Mouse (Mus musculus) lung, adult 10 weeks (tissue): ENCODE measurements around the gene 1700020N15Rik. TPM values are rescaled to one million over a fixed set of nuclear protein-coding genes. Genes with fewer than 3 reads are reported as not detected.

Source experiments
- polyA plus RNA-seq: library from polyadenylated mRNA; stranded (reverse); fragments of 350-450 nt; fragmentation: Illumina TruSeq; extraction: RNeasy Lipid Tissue Mini Kit (QIAGEN cat#74804); gene quantifications from one replicate; pipeline ENCODE4 v1.2.3, GENCODE M21; 2014; ENCODE audit warnings: low read depth, low replicate concordance; ENCODE audit not compliant: insufficient read depth

Gene 1700020N15Rik
- polyA plus RNA-seq: not detected

DNA sequence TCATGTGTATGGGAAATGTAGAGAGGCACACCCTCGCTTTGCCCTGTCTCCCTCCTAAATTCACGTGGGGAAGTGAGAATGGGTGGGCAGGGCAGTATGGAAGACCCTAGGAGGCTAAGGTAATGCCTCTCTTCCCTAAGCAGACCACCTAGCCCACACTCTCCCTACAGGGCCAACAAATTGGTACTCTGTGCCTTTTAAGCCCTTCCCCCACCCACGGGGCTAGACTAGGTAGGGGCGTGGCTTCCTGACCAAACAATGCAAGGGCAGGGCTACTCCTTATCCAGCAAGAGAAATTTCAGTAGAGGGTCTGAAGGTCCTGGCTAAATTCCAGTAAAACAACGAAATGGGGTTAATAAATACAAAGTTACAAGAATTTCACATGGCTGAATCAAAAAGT is at the start of gene 1700020N15Rik:
1700020N15Rik (plus strand) TSS at position 301 of the 400 bp plus-strand sequence.

